Mouse (Mus musculus): ENCODE measurements around the gene Gm2663. TPM values are rescaled to one million over a fixed set of nuclear protein-coding genes. Genes with fewer than 3 reads are reported as not detected.
"Not testable (repeated sequence)": the region's sequence is repeated elsewhere in the genome, so short reads cannot be mapped to it uniquely, and the experiment has no call there.

Gm2663 gene
- not detected in 2 replicates for polyA plus RNA-seq (2016; fragmentation: Nextera tagmentation; extraction: Ambion mirVana)

DNA sequence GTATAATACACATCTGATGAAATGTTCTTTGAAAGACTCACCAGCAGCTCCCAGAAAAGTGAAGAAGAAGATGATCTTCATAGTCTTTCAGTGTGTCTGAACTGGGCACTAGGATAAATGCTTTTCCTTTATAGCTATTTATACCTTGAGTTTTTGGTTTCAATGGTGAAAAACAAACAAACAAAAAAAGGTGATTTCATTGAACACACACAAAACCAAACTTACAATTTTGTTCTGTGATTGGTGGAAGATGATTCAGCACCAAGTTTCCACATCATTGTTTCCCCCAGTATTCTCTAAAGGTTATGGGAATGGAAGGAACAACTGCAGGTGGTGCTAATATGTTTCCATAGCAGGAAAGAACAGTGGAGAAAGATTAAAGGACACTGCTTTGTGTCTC is at the start of gene Gm2663:
Gene Gm2663 (minus strand): TSS at position 101 of the 400 bp plus-strand sequence.
- not testable (repeated sequence) for H3K27me3 ChIP-seq; H3K36me3 ChIP-seq; H3K4me3 ChIP-seq; ATAC-seq (ENCODE audit: low FRiP score); H3K4me2 ChIP-seq (replicated peaks); H3K9ac ChIP-seq; H3K4me1 ChIP-seq; H3K27ac ChIP-seq; H3K9me3 ChIP-seq (replicated peaks)

DNA sequence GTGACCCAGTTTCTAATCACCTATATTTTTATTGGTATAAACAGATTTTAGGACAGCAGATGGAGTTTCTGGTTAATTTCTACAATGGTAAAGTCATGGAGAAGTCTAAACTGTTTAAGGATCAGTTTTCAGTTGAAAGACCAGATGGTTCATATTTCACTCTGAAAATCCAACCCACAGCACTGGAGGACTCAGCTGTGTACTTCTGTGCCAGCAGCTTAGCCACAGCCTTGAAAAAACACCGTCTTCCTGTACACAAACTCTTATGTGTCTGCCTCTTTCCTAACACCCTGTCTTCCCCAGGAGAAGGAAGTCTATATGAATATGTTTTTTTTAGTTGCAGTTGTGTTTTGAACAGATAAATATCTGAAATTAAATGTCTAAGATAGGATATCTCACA is 49.3 kb upstream of the Gm2663 start:
- Histone ChIP-seq H3K27ac (no peak overlapping the region), H3K9ac (no peak overlapping the region), H3K9me3 (replicated peaks) (no peaks in the 10 kb centered on the region), H3K4me2 (replicated peaks) (no peak overlapping the region), H3K36me3 (no peaks in the 10 kb centered on the region), H3K4me3 (no peak overlapping the region), H3K27me3 (no peaks in the 10 kb centered on the region), H3K4me1 (no peaks in the 10 kb centered on the region)
- WGBS = 77% methylated on average over 1 of the region's 1 CpGs
- no peak for ATAC-seq (ENCODE audit: low FRiP score)

DNA sequence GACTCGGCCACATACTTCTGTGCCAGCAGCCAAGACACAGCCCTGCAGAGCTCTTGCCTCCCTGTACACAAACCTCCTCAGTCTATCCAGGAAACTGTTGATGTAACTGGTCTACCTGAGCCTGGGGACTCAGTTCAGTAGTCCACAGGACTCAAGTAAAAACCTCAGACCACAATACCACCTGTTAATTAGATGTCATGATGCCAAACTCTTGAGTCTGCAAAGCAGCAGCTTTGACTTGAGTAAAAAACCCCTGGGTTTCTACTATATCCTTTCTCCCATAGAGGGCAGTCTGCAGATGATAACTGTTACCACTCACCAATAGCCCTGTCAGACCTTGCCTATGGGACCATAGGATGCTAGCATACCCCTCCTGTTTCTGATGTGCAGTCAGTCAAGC is 48.7 kb upstream of the Gm2663 start:
- no peak overlapping the region for H3K4me3 ChIP-seq
- H3K27me3 ChIP-seq = no peaks in the 10 kb centered on the region
- no peak overlapping the region for H3K27ac ChIP-seq
- H3K4me2 ChIP-seq (replicated peaks) = no peak overlapping the region
- H3K9me3 ChIP-seq (replicated peaks) = no peaks in the 10 kb centered on the region
- no peaks in the 10 kb centered on the region for H3K4me1 ChIP-seq
- no peak for ATAC-seq (ENCODE audit: low FRiP score)
- H3K36me3 ChIP-seq = no peaks in the 10 kb centered on the region
- 85% methylated on average over 1 of the region's 1 CpGs for whole genome bisulfite sequencing
- no peak overlapping the region for H3K9ac ChIP-seq

DNA sequence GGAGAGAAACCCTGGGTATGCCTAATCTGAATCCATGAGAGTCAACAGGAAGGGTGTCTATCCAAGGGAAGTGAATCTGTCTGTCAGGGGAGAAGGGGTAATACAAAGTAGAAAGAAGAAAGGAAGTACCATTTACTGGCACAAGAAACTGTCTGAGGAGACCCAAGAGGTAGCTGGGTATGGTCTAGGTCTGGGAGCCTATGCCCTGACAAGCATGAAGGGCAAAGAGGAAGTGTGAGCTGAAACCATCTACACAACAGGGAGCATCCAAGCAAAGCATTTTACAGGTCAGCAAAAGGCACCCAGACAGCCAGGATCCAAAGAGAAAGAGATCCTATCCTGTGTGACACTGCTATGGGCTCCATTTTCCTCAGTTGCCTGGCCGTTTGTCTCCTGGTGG is 47.9 kb upstream of the Gm2663 start:
- H3K27me3 ChIP-seq = no peaks in the 10 kb centered on the region
- H3K4me3 ChIP-seq = no peak overlapping the region
- no peaks in the 10 kb centered on the region for H3K9me3 ChIP-seq (replicated peaks)
- no peak for ATAC-seq (ENCODE audit: low FRiP score)
- no peaks in the 10 kb centered on the region for H3K4me1 ChIP-seq
- no peaks in the 10 kb centered on the region for H3K36me3 ChIP-seq
- no peak overlapping the region for H3K4me2 ChIP-seq (replicated peaks)
- WGBS = 81% methylated on average over 1 of the region's 1 CpGs
- H3K9ac ChIP-seq = no peak overlapping the region
- no peak overlapping the region for H3K27ac ChIP-seq

DNA sequence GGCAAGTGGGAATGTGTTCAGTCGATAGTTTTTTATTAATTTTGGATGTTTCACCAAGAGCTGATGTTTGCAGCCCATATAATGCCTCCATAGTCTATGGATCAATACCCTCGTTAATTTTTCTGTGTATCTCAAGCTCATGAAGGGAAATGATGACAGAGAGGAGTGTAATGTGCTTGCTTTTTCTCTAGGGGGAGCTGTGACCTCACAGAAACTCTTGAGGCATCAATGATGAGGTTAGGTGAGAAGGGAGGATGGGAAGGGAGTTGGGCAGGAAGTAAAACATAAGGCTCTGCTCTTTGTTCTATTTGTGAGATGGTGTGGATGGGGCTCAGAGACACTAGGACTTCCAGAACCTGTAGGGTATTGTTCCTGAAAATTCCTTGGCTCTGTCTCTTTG is 47.3 kb upstream of the Gm2663 start:
- Histone ChIP-seq H3K4me2 (replicated peaks) (no peak overlapping the region), H3K9ac (no peak overlapping the region), H3K9me3 (replicated peaks) (no peaks in the 10 kb centered on the region), H3K27ac (no peak overlapping the region), H3K27me3 (no peaks in the 10 kb centered on the region), H3K4me1 (no peaks in the 10 kb centered on the region), H3K4me3 (no peak overlapping the region), H3K36me3 (no peaks in the 10 kb centered on the region)
- ATAC-seq (ENCODE audit: low FRiP score) = no peak
- 60% methylated on average over 2 of the region's 2 CpGs for WGBS

DNA sequence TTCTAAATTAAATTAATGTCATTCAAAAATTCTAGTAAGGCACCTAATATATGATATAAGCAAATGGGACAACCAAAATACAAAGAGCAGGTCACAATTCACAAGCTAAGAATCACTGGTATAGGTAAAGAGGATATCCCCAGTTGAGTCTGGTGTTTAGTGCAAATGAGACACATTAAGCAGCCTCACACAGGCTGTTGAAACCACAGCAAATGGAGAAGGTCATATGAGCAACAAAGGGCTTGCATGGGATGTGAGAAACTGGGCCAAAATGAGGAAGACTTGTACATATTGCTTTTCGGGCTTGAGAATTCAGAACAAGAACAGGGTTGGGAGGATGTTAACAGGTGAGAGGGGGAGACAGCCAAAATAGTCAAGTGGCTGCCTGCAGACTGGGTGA is 45.5 kb upstream of the Gm2663 start:
- Histone ChIP-seq H3K27ac (no peak overlapping the region), H3K36me3 (no peaks in the 10 kb centered on the region), H3K9me3 (replicated peaks) (no peaks in the 10 kb centered on the region), H3K4me1 (no peaks in the 10 kb centered on the region), H3K4me3 (no peak overlapping the region), H3K4me2 (replicated peaks) (no peak overlapping the region), H3K27me3 (no peaks in the 10 kb centered on the region), H3K9ac (no peak overlapping the region)
- ATAC-seq (ENCODE audit: low FRiP score) = no peak
- 96% methylated on average over 1 of the region's 1 CpGs for WGBS

DNA sequence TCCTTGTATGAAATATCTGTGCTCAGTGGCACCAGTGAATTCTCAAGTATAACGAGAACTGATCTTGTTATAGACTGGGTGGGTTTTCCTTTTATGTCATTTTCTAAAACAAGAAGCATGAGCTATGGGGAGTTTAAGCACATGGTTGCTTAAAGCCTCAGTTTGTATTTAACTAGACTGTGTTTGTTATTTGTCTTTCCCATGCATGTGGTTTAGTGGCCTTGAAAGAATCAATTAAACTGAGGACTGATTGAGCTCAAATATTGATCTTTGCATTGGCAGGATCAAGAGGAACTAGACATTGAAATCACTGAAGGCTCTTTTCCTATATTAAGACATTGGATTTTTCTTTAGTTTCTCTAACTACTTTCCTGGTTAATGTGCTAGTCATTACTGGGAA is 45.0 kb upstream of the Gm2663 start:
- no peaks in the 10 kb centered on the region for H3K27me3 ChIP-seq

DNA sequence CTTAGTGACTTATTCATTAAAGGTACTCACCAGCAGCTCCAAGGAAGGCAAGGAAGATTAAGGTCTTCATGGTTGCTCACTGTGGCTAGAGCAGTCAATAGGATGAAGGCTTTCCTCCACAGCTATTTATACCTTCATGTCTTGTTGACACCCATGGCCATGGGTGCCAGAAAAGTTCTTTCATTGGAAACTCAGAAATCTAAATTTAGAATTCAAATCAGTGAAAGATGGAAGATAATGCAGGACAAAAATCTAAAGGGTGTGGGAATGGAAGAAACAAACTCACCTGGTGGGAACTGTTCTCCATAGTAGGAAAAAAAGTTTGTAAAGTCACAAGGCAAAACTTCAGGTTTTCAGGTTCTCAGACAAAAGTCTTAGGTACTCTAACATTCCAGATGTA is 36.1 kb upstream of the Gm2663 start, which contains the start of gene 2210010C04Rik:
Gene 2210010C04Rik (minus strand): TSS at position 101 of the 400 bp plus-strand sequence.
- no peaks in the 10 kb centered on the region for H3K4me1 ChIP-seq
- no peak within 1 kb of the TSS for H3K9ac ChIP-seq
- ATAC-seq (ENCODE audit: low FRiP score) = no peak
- H3K27ac ChIP-seq = no peak within 1 kb of the TSS
- no peaks in the 10 kb centered on the region for H3K9me3 ChIP-seq (replicated peaks)
- H3K4me2 ChIP-seq (replicated peaks) = no peak within 1 kb of the TSS
- H3K4me3 ChIP-seq = no peak within 1 kb of the TSS
- H3K36me3 ChIP-seq = no peaks in the 10 kb centered on the region
- no peaks in the 10 kb centered on the region for H3K27me3 ChIP-seq

More for the DNA sequence above, 45.0 kb upstream of the Gm2663 start:
- Histone ChIP-seq H3K36me3 (no peaks in the 10 kb centered on the region), H3K4me2 (replicated peaks) (no peak overlapping the region), H3K4me1 (no peaks in the 10 kb centered on the region), H3K9ac (no peak overlapping the region), H3K9me3 (replicated peaks) (no peaks in the 10 kb centered on the region), H3K27ac (no peak overlapping the region), H3K4me3 (no peak overlapping the region)
- 84% methylated on average over 1 of the region's 1 CpGs for WGBS
- ATAC-seq (ENCODE audit: low FRiP score) = no peak

DNA sequence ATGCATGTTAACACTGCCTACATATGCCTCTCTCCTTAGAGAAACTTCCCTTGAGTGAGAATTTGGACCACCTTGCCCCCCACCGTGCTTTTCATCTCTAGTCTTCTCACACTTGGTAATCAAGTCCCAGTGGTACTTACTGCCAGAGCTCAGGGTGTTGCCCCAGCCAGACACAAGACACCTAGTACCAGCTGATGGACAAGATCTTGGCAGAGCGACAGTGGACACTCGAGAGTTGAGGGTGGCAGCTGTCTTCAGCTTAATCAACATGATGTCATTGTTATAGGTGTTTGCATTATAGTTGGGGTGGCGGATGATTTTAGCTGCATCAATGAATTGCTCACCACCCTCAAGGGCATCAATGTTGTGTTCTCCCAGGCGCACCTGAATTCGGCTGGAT is 33.5 kb upstream of the Gm2663 start:
- Histone ChIP-seq H3K27ac (no peak overlapping the region), H3K4me3 (no peak overlapping the region), H3K9ac (no peak overlapping the region), H3K36me3 (no peaks in the 10 kb centered on the region), H3K9me3 (replicated peaks) (no peaks in the 10 kb centered on the region), H3K4me1 (no peaks in the 10 kb centered on the region), H3K4me2 (replicated peaks) (no peak overlapping the region), H3K27me3 (no peaks in the 10 kb centered on the region)
- 83% methylated on average over 6 of the region's 6 CpGs for WGBS
- no peak for ATAC-seq (ENCODE audit: low FRiP score)

DNA sequence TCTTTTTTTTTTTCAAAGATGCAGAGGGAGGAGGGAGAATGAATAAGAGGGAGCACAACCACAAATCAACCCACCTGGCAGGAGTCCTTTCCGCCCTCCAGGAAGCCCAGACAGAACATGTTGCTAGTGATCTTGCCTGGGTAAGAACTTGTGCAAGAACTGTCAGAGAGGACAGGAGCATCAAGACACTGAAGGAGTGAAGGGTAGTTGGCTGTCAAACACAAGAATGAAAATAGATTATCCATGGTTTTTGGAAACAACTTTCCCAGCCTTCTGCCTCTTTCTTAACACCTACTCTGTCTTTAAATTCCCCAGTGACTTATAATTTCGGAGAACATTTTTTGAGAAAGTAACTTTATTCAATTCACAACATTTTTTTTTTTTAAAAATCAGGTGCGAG is 33.0 kb upstream of the Gm2663 start:
- H3K36me3 ChIP-seq = no peaks in the 10 kb centered on the region
- no peak overlapping the region for H3K4me3 ChIP-seq
- no peaks in the 10 kb centered on the region for H3K4me1 ChIP-seq
- ATAC-seq (ENCODE audit: low FRiP score) = no peak
- no peak overlapping the region for H3K4me2 ChIP-seq (replicated peaks)
- H3K27ac ChIP-seq = no peak overlapping the region
- no peaks in the 10 kb centered on the region for H3K9me3 ChIP-seq (replicated peaks)
- WGBS = 88% methylated on average over 3 of the region's 3 CpGs
- H3K27me3 ChIP-seq = no peaks in the 10 kb centered on the region
- no peak overlapping the region for H3K9ac ChIP-seq

DNA sequence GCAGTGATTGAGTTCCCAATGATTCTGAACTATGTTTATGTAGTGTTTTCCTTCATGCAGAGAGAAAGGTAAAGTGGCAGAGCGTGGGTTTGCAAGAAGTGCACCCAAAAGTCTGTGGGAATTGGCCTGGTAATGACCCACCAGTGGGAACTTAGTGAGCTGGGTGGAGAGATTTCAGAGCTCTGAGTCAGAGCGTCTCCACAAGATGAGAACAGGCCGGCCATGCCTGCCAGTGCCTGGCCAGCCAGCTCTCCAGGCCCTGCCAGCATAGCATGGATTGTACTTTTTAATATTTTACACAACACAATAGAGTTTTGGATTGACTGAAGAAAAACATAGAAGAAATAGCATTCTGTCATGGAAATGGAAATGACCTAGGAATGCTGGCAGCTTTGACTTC is 31.5 kb upstream of the Gm2663 start:
- H3K4me3 ChIP-seq = no peak overlapping the region
- 91% methylated on average over 3 of the region's 3 CpGs for WGBS
- no peaks in the 10 kb centered on the region for H3K36me3 ChIP-seq
- no peaks in the 10 kb centered on the region for H3K9me3 ChIP-seq (replicated peaks)
- no peak overlapping the region for H3K27ac ChIP-seq
- H3K4me1 ChIP-seq = no peaks in the 10 kb centered on the region
- H3K4me2 ChIP-seq (replicated peaks) = no peak overlapping the region
- no peak overlapping the region for H3K9ac ChIP-seq
- ATAC-seq (ENCODE audit: low FRiP score) = no peak
- no peaks in the 10 kb centered on the region for H3K27me3 ChIP-seq

DNA sequence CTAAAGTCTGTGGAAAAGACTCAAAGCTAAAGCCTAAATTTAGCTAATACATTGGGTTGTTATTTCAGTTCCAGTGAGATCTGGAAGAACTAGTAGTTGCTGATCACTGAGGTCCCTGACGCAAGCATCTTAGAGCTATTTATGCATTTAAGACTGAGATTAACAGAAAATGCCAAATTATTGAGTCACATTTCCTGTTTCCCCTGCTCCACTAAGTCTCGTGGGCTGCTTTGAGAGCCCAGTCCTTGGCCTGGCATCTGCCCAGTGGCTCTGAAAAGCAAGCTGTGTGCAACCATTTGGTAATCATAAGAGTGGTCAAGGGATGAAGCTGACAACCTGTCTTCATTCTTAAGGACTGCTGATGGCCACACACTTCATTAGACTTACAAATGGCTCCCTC is 27.8 kb upstream of the Gm2663 start:
- ATAC-seq (ENCODE audit: low FRiP score) = no peak
- no peaks in the 10 kb centered on the region for H3K4me1 ChIP-seq
- H3K9ac ChIP-seq = no peak overlapping the region
- H3K4me2 ChIP-seq (replicated peaks) = no peak overlapping the region
- H3K27me3 ChIP-seq = no peaks in the 10 kb centered on the region
- no peaks in the 10 kb centered on the region for H3K9me3 ChIP-seq (replicated peaks)
- H3K4me3 ChIP-seq = no peak overlapping the region
- H3K36me3 ChIP-seq = no peaks in the 10 kb centered on the region
- no peak overlapping the region for H3K27ac ChIP-seq
- 57% methylated on average over 2 of the region's 2 CpGs for WGBS

DNA sequence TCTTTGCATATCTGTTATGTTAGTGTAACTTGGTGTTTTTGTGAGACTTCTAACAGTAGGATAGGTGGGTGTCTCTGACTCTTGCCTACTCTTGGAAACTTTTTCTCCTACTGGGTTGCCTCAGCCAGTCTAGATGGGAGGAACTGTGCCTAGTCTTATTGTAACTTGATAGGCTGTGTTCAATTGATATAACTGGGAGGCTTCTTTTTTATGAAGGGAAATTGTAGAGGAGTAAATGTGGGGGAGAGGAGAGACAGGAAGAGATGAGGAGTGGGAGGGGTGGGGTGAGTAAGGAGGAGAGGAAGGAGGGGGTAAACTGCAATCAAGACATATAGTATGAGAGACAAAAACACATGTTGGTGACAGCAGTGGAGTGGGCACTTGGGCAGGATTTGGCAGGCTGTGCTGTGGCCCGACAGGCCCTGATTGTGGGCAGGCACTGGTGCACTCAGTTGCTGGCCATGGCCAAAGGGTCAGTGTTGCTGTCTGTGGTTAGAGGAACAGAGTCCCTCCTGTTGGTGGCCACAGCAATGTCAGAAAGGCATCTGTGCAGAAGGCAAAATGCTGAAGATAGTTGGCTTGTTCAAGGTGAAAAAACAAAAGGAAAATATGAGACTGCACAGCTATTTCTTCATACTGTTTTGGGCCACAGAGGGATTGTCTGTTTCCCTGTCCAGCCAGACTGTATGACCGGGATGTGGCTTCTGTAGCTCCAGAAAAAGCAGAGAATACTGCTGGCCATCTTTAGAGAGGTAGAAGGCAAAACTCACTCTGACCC is 26.8 kb upstream of the Gm2663 start:
- ATAC-seq (ENCODE audit: low FRiP score) = no peak
- H3K36me3 ChIP-seq = no peaks in the 10 kb centered on the region
- H3K9me3 ChIP-seq (replicated peaks) = no peaks in the 10 kb centered on the region
- WGBS = 72% methylated on average over 2 of the region's 2 CpGs
- no peak overlapping the region for H3K4me3 ChIP-seq
- H3K27ac ChIP-seq = no peak overlapping the region
- H3K4me1 ChIP-seq = no peaks in the 10 kb centered on the region
- H3K27me3 ChIP-seq = no peaks in the 10 kb centered on the region
- no peak overlapping the region for H3K9ac ChIP-seq
- H3K4me2 ChIP-seq (replicated peaks) = no peak overlapping the region
